Comparison of ENCODE assay signal across 24 mouse cellular contexts in the genomic region with DNA sequence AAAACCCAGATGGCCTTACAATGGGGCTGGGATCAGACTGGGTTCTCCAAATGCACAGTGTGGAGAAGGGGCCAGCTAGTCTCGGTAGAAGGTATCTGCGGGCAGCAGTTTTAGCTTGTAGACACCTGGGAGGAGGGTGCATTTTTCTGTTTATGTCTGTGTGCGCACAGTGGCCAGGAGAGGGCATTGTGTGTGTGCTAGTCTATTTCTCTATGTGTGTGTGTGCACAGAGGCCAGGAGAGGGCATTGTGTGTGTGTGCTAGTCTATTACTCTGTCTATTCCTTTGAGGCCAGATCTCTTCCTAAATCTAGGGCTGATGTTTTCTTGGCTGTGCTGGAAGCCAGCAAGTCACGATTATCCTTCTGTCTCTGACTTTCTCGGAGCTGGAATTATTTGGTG. TPM values are rescaled to one million over a fixed set of nuclear protein-coding genes. Genes with fewer than 3 reads are reported as not detected.
DNase-seq lines count a peak whose midpoint lies in the region; ATAC-seq and TF ChIP-seq lines count a peak whose summit lies in the region.
"Had no signal": no experiment of that assay in that cellular context is flagged by ENCODE, and none has a peak within 500 bp of the region (broad histone marks: within the 10 kb centered on the region; RNA-seq: fewer than 3 reads in every experiment).

No protein-coding gene starts in this region.

- no peak overlapping the region for H3K27ac ChIP-seq in forebrain, postnatal 0 days (ENCODE audit: low read depth, low read length)
- H3K27ac ChIP-seq in forebrain, embryonic 15.5 days (replicated peaks): no peak overlapping the region
- no peak overlapping the region for H3K27ac ChIP-seq in kidney, postnatal 0 days
- H3K27ac ChIP-seq in midbrain, postnatal 0 days (ENCODE audit: low read depth, low read length): no peak overlapping the region
- no peak overlapping the region for H3K27ac ChIP-seq in midbrain, embryonic 10.5 days (replicated peaks)
- H3K27ac ChIP-seq: embryonic facial prominence, embryonic 15.5 days; hindbrain, embryonic 13.5 days; left cerebral cortex, adult 2 months; liver, embryonic 13.5 days had no signal

- no peaks in the 10 kb centered on the region for H3K4me1 ChIP-seq in forebrain, postnatal 0 days (ENCODE audit: insufficient read depth)
- H3K4me1 ChIP-seq in forebrain, embryonic 15.5 days: no peaks in the 10 kb centered on the region
- H3K4me1 ChIP-seq in kidney, postnatal 0 days (replicated peaks; ENCODE audit: insufficient read depth, low read length): no peaks in the 10 kb centered on the region
- no peaks in the 10 kb centered on the region for H3K4me1 ChIP-seq in midbrain, postnatal 0 days (ENCODE audit: insufficient read depth, low read length)
- H3K4me1 ChIP-seq in midbrain, embryonic 10.5 days: no peaks in the 10 kb centered on the region
- H3K4me1 ChIP-seq: embryonic facial prominence, embryonic 15.5 days; hindbrain, embryonic 13.5 days; liver, embryonic 13.5 days had no signal

- no peaks in the 10 kb centered on the region for H3K9me3 ChIP-seq in forebrain, postnatal 0 days (ENCODE audit: low read length)
- no peaks in the 10 kb centered on the region for H3K9me3 ChIP-seq in forebrain, embryonic 15.5 days
- no peaks in the 10 kb centered on the region for H3K9me3 ChIP-seq in kidney, postnatal 0 days (replicated peaks; ENCODE audit: low read length)
- no peaks in the 10 kb centered on the region for H3K9me3 ChIP-seq in midbrain, postnatal 0 days (ENCODE audit: low read length)
- no peaks in the 10 kb centered on the region for H3K9me3 ChIP-seq in midbrain, embryonic 10.5 days (replicated peaks)
- H3K9me3 ChIP-seq: embryonic facial prominence, embryonic 15.5 days; hindbrain, embryonic 13.5 days; liver, embryonic 13.5 days had no signal

- ATAC-seq in forebrain, postnatal 0 days: no peak
- ATAC-seq in forebrain, embryonic 15.5 days (replicated peaks): no peak
- ATAC-seq in kidney, postnatal 0 days (replicated peaks; ENCODE audit: low FRiP score, low read depth): no peak
- no peak for ATAC-seq in midbrain, postnatal 0 days (ENCODE audit: low FRiP score)
- ATAC-seq: CD4-positive, CD25-positive, alpha-beta regulatory T cell, adult 4 months; intestine, embryonic 16.5 days; midbrain, embryonic 16.5 days had no signal

- DNase-seq in forebrain, postnatal 0 days: no peak
- no peak for DNase-seq in kidney, postnatal 0 days (ENCODE audit: low spot score)
- no peak for DNase-seq in kidney, postnatal 10 days
- no peak for DNase-seq in midbrain, postnatal 0 days (ENCODE audit: low spot score)
- no peak for DNase-seq in midbrain, embryonic 10.5 days (ENCODE audit: low spot score)
- peak; percentile 31 for DNase-seq in yolk sac, embryonic 10.5 days (ENCODE audit: low spot score)
- DNase-seq in frontal cortex, adult 2 months (ENCODE audit: extremely low spot score in 1 of 2, low spot score in 1 of 2): no peak
- DNase-seq: adrenal gland, adult 2 months; cerebellum, adult 9-10 months; gastrocnemius, postnatal 14 days; kidney, postnatal 14 days; left cerebral cortex, postnatal 4 days; liver, embryonic 13.5 days; right cerebral cortex, postnatal 25 days had no signal

- WGBS in forebrain, postnatal 0 days: 89% methylated on average over 5 of the region's 5 CpGs
- WGBS in forebrain, embryonic 15.5 days: 90% methylated on average over 5 of the region's 5 CpGs
- whole genome bisulfite sequencing in kidney, postnatal 0 days: 80% methylated on average over 5 of the region's 5 CpGs
- 85% methylated on average over 5 of the region's 5 CpGs for WGBS in midbrain, postnatal 0 days
- 88% methylated on average over 5 of the region's 5 CpGs for WGBS in midbrain, embryonic 10.5 days

- no peak overlapping the region for H3K4me2 ChIP-seq in forebrain, postnatal 0 days (ENCODE audit: low read depth)
- no peak overlapping the region for H3K4me2 ChIP-seq in forebrain, embryonic 15.5 days (replicated peaks)
- no peak overlapping the region for H3K4me2 ChIP-seq in kidney, postnatal 0 days (ENCODE audit: low read length)
- no peak overlapping the region for H3K4me2 ChIP-seq in midbrain, postnatal 0 days (ENCODE audit: low read depth, low read length, poor library complexity, severe bottlenecking)
- H3K4me2 ChIP-seq: embryonic facial prominence, embryonic 15.5 days; hindbrain, embryonic 13.5 days; liver, embryonic 13.5 days had no signal

- H3K9ac ChIP-seq in forebrain, postnatal 0 days: no peak overlapping the region
- no peak overlapping the region for H3K9ac ChIP-seq in forebrain, embryonic 15.5 days (replicated peaks)
- no peak overlapping the region for H3K9ac ChIP-seq in kidney, postnatal 0 days (ENCODE audit: low read depth, low read length)
- no peak overlapping the region for H3K9ac ChIP-seq in midbrain, postnatal 0 days (replicated peaks; ENCODE audit: low read length, poor library complexity, severe bottlenecking)
- H3K9ac ChIP-seq: embryonic facial prominence, embryonic 15.5 days; hindbrain, embryonic 13.5 days; liver, embryonic 13.5 days had no signal

- H3K36me3 ChIP-seq in forebrain, postnatal 0 days (ENCODE audit: insufficient read depth): no peaks in the 10 kb centered on the region
- no peaks in the 10 kb centered on the region for H3K36me3 ChIP-seq in forebrain, embryonic 15.5 days
- no peaks in the 10 kb centered on the region for H3K36me3 ChIP-seq in kidney, postnatal 0 days (ENCODE audit: insufficient read depth, low read length)
- H3K36me3 ChIP-seq in midbrain, postnatal 0 days (ENCODE audit: insufficient read depth, low read length): no peaks in the 10 kb centered on the region
- no peaks in the 10 kb centered on the region for H3K36me3 ChIP-seq in midbrain, embryonic 10.5 days
- H3K36me3 ChIP-seq: embryonic facial prominence, embryonic 15.5 days; hindbrain, embryonic 13.5 days; liver, embryonic 13.5 days had no signal

- H3K27me3 ChIP-seq in forebrain, postnatal 0 days (ENCODE audit: insufficient read depth, low read length): no peaks in the 10 kb centered on the region
- no peaks in the 10 kb centered on the region for H3K27me3 ChIP-seq in forebrain, embryonic 15.5 days
- no peaks in the 10 kb centered on the region for H3K27me3 ChIP-seq in kidney, postnatal 0 days (ENCODE audit: insufficient read depth, low read length)
- no peaks in the 10 kb centered on the region for H3K27me3 ChIP-seq in midbrain, postnatal 0 days (ENCODE audit: insufficient read depth, low read length)
- no peaks in the 10 kb centered on the region for H3K27me3 ChIP-seq in midbrain, embryonic 10.5 days (ENCODE audit: low read depth, poor library complexity, severe bottlenecking)
- H3K27me3 ChIP-seq: embryonic facial prominence, embryonic 15.5 days; hindbrain, embryonic 13.5 days; liver, embryonic 13.5 days had no signal

- no peak overlapping the region for H3K4me3 ChIP-seq in forebrain, postnatal 0 days (ENCODE audit: low read depth, low read length)
- H3K4me3 ChIP-seq in forebrain, embryonic 15.5 days: no peak overlapping the region
- no peak overlapping the region for H3K4me3 ChIP-seq in kidney, postnatal 0 days (replicated peaks; ENCODE audit: low read depth, low read length)
- H3K4me3 ChIP-seq in midbrain, postnatal 0 days (ENCODE audit: low read depth, low read length): no peak overlapping the region
- no peak overlapping the region for H3K4me3 ChIP-seq in midbrain, embryonic 10.5 days
- H3K4me3 ChIP-seq: embryonic facial prominence, embryonic 15.5 days; hindbrain, embryonic 13.5 days; left cerebral cortex, adult 2 months; liver, embryonic 13.5 days had no signal

- peak; percentile 10; the same call in 1 of the 2 replicates for TF ChIP-seq CTCF in forebrain, postnatal 0 days (IDR thresholded peaks at IDR 0.05; ENCODE audit: low read depth)
- peak; percentile 49 for TF ChIP-seq CTCF in kidney, postnatal 0 days (IDR thresholded peaks at IDR 0.05; ENCODE audit: low read depth)
- peak; percentile 31 for TF ChIP-seq CTCF in midbrain, postnatal 0 days (IDR thresholded peaks at IDR 0.05)

RNA-seq across cellular contexts. Expression of a gene that starts 58.8 kb away (rescaled TPM):
- 2.1 and 10.5 TPM in 2 replicates for total RNA-seq in forebrain, postnatal 0 days (2014; rRNA removed)
- 2.5 and 7.2 TPM in 2 replicates for polyA plus RNA-seq in forebrain, postnatal 0 days (2015; fragmentation: Nextera tagmentation; extraction: Ambion mirVana)
- polyA plus RNA-seq in forebrain, embryonic 15.5 days (2015; fragmentation: Nextera tagmentation; extraction: Ambion mirVana): 1.8 and 5.0 TPM in 2 replicates
- 6.5 and 7.0 TPM in 2 replicates for polyA plus RNA-seq in kidney, postnatal 0 days (2015; fragmentation: Nextera tagmentation; extraction: Ambion mirVana)
- 10.4 and 13.5 TPM in 2 replicates for total RNA-seq in midbrain, postnatal 0 days (2014; rRNA removed)
- 28.7 and 29.9 TPM in 2 replicates for polyA plus RNA-seq in midbrain, postnatal 0 days (2015; fragmentation: Nextera tagmentation; extraction: Ambion mirVana)
- polyA plus RNA-seq in midbrain, embryonic 10.5 days (2016; fragmentation: Nextera tagmentation; extraction: Ambion mirVana): 27.8 and 47.0 TPM in 2 replicates
- 0.17 TPM in 1 of 2 replicates, not detected in the other for polyA plus RNA-seq in frontal cortex, adult 2 months (2012; rRNA removed)
- total RNA-seq: layer of hippocampus, adult 8-10 months; left cerebral cortex, adult 2 months; left cerebral cortex, postnatal 4 days; megakaryocyte-erythroid progenitor cell, adult 5-6 weeks; neutrophil, adult 5-6 weeks had no signal
